Mouse (Mus musculus): ENCODE measurements at regions not wholly inside any gene's neighbourhood (a gene's known extent, or its start where the extent isn't known, plus 50 kb on each side); places are given as distances from the start of the nearest gene placed in this dataset.

- no peak for TF ChIP-seq POLR2A (IDR thresholded peaks at IDR 0.05; ENCODE audit: borderline replicate concordance, extremely low read depth, insufficient read depth, insufficient read length)
- Histone ChIP-seq H3K4me3 (replicated peaks; ENCODE audit: low read length) (no peak overlapping the region), H3K9ac (ENCODE audit: low read depth, low read length, severe bottlenecking) (no peak overlapping the region), H3K4me1 (ENCODE audit: control insufficient read depth, insufficient read depth, low read length) (no peaks in the 10 kb centered on the region), H3K4me2 (replicated peaks; ENCODE audit: low read depth, low read length, severe bottlenecking) (no peak overlapping the region), H3K27me3 (ENCODE audit: control insufficient read depth, insufficient read depth, low read length) (no peaks in the 10 kb centered on the region), H3K27ac (replicated peaks; ENCODE audit: low read depth, low read length) (no peak overlapping the region), H3K9me3 (ENCODE audit: control insufficient read depth, low read length) (no peaks in the 10 kb centered on the region), H3K36me3 (ENCODE audit: control insufficient read depth, insufficient read depth, low read length) (no peaks in the 10 kb centered on the region)
- 9% methylated on average over 5 of the region's 5 CpGs for WGBS
- ATAC-seq (ENCODE audit: low FRiP score, low read depth) (no peak), DNase-seq (ENCODE audit: low spot score) (no peak)
These were observed 164.4 kb upstream of the Rapgef5 start for GRCm38 (mm10) chr12:117351900-117352299.

GRCm38 (mm10) chr12:117352511-117352910, 163.8 kb upstream of the Rapgef5 start:
- DNase-seq (ENCODE audit: low spot score): no peak
- H3K9me3 ChIP-seq (ENCODE audit: control insufficient read depth, low read length): no peaks in the 10 kb centered on the region
- no peak for ATAC-seq (ENCODE audit: low FRiP score, low read depth)
- H3K27ac ChIP-seq (replicated peaks; ENCODE audit: low read depth, low read length): no peak overlapping the region
- H3K4me1 ChIP-seq (ENCODE audit: control insufficient read depth, insufficient read depth, low read length): no peaks in the 10 kb centered on the region
- no peak overlapping the region for H3K4me2 ChIP-seq (replicated peaks; ENCODE audit: low read depth, low read length, severe bottlenecking)
- TF ChIP-seq POLR2A (IDR thresholded peaks at IDR 0.05; ENCODE audit: borderline replicate concordance, extremely low read depth, insufficient read depth, insufficient read length): no peak
- no peak overlapping the region for H3K9ac ChIP-seq (ENCODE audit: low read depth, low read length, severe bottlenecking)
- H3K27me3 ChIP-seq (ENCODE audit: control insufficient read depth, insufficient read depth, low read length): no peaks in the 10 kb centered on the region
- WGBS: 50% methylated on average over 3 of the region's 3 CpGs
- no peak overlapping the region for H3K4me3 ChIP-seq (replicated peaks; ENCODE audit: low read length)
- no peaks in the 10 kb centered on the region for H3K36me3 ChIP-seq (ENCODE audit: control insufficient read depth, insufficient read depth, low read length)

DNA sequence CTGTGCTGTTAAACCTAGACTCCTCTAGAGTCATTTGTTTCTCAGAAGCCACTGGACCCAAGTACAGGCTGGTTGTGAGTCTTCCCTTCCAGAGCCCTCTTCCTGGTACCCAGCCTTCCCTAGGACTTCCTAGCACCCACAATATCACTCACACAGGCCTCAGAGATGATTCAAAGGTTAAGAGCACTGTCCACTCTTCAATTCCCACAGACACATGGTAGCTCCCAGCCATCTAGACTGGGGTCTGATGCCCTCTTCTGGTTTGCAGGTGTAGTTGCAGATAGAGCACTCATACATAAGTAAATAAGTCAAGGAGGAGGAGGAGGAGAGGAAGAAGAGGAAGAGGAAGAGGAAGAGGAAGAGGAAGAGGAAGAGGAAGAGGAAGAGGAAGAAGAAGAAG, 163.3 kb upstream of the Rapgef5 start:
- H3K4me2 ChIP-seq (replicated peaks; ENCODE audit: low read depth, low read length, severe bottlenecking): no peak overlapping the region
- ATAC-seq (ENCODE audit: low FRiP score, low read depth) (no peak), DNase-seq (ENCODE audit: low spot score) (no peak)
- H3K36me3 ChIP-seq (ENCODE audit: control insufficient read depth, insufficient read depth, low read length): no peaks in the 10 kb centered on the region
- no peaks in the 10 kb centered on the region for H3K27me3 ChIP-seq (ENCODE audit: control insufficient read depth, insufficient read depth, low read length)
- no peak for TF ChIP-seq POLR2A (IDR thresholded peaks at IDR 0.05; ENCODE audit: borderline replicate concordance, extremely low read depth, insufficient read depth, insufficient read length)
- no peak overlapping the region for H3K9ac ChIP-seq (ENCODE audit: low read depth, low read length, severe bottlenecking)
- H3K4me3 ChIP-seq (replicated peaks; ENCODE audit: low read length): no peak overlapping the region
- H3K9me3 ChIP-seq (ENCODE audit: control insufficient read depth, low read length): no peaks in the 10 kb centered on the region
- no peaks in the 10 kb centered on the region for H3K4me1 ChIP-seq (ENCODE audit: control insufficient read depth, insufficient read depth, low read length)
- no peak overlapping the region for H3K27ac ChIP-seq (replicated peaks; ENCODE audit: low read depth, low read length)

GRCm38 (mm10) chr12:117357811-117358210, 158.5 kb upstream of the Rapgef5 start:
- Histone ChIP-seq H3K4me1 (ENCODE audit: control insufficient read depth, insufficient read depth, low read length) (no peaks in the 10 kb centered on the region), H3K9ac (ENCODE audit: low read depth, low read length, severe bottlenecking) (no peak overlapping the region), H3K4me2 (replicated peaks; ENCODE audit: low read depth, low read length, severe bottlenecking) (no peak overlapping the region), H3K27ac (replicated peaks; ENCODE audit: low read depth, low read length) (no peak overlapping the region), H3K36me3 (ENCODE audit: control insufficient read depth, insufficient read depth, low read length) (no peaks in the 10 kb centered on the region), H3K27me3 (ENCODE audit: control insufficient read depth, insufficient read depth, low read length) (no peaks in the 10 kb centered on the region), H3K4me3 (replicated peaks; ENCODE audit: low read length) (no peak overlapping the region), H3K9me3 (ENCODE audit: control insufficient read depth, low read length) (no peaks in the 10 kb centered on the region)
- DNase-seq (ENCODE audit: low spot score) (no peak), ATAC-seq (ENCODE audit: low FRiP score, low read depth) (no peak)
- 87% methylated on average over 2 of the region's 2 CpGs for WGBS
- no peak for TF ChIP-seq POLR2A (IDR thresholded peaks at IDR 0.05; ENCODE audit: borderline replicate concordance, extremely low read depth, insufficient read depth, insufficient read length)

DNA sequence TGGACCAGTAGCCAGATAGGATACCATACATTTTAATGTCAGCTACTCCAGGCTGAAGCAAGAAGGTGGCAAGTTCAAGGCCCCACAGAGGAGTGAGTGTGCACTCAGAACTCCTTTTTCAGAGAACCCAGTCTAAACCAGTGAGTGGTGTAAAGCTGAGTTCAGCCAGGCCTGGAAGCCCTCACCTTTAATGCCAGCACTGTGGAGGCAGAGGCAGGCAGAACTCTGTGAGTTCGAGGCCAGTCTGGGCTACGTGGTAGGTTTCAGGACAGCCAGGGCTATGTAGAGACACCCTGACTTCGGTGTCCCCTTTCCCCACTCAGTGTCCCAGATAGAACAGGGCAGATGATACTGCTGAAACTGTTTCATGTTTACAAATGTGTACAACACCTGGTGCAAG, 157.4 kb upstream of the Rapgef5 start:
- no peak for ATAC-seq (ENCODE audit: low FRiP score, low read depth)
- Histone ChIP-seq H3K4me1 (ENCODE audit: control insufficient read depth, insufficient read depth, low read length) (no peaks in the 10 kb centered on the region), H3K4me2 (replicated peaks; ENCODE audit: low read depth, low read length, severe bottlenecking) (no peak overlapping the region), H3K27ac (replicated peaks; ENCODE audit: low read depth, low read length) (no peak overlapping the region), H3K4me3 (replicated peaks; ENCODE audit: low read length) (no peak overlapping the region), H3K36me3 (ENCODE audit: control insufficient read depth, insufficient read depth, low read length) (no peaks in the 10 kb centered on the region), H3K27me3 (ENCODE audit: control insufficient read depth, insufficient read depth, low read length) (no peaks in the 10 kb centered on the region), H3K9ac (ENCODE audit: low read depth, low read length, severe bottlenecking) (no peak overlapping the region), H3K9me3 (ENCODE audit: control insufficient read depth, low read length) (no peaks in the 10 kb centered on the region)
- 100% methylated on average over 3 of the region's 3 CpGs for WGBS
- no peak for DNase-seq (ENCODE audit: low spot score)
- TF ChIP-seq POLR2A (IDR thresholded peaks at IDR 0.05; ENCODE audit: borderline replicate concordance, extremely low read depth, insufficient read depth, insufficient read length): no peak

DNA sequence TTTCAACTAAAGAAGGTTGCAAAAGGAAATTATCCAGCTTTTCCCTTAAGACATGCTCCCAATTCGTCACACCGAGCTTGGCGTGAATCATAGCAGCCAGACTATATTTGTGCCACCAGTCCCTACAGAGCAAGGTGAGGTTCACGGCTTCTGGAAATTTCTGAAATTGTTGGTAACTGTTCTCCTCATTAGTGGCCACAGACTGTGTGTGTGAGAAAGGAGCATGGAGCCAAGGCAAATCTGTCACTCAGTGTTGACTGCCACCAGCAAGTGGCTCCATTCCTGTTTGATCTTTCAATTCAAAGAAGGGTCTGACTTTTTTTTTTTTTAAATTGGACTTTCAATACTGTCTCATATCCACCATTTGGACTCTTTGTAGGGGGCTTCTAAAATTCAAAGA, 156.1 kb upstream of the Rapgef5 start:
- Histone ChIP-seq H3K4me2 (replicated peaks; ENCODE audit: low read depth, low read length, severe bottlenecking) (no peak overlapping the region), H3K36me3 (ENCODE audit: control insufficient read depth, insufficient read depth, low read length) (no peaks in the 10 kb centered on the region), H3K27ac (replicated peaks; ENCODE audit: low read depth, low read length) (no peak overlapping the region), H3K9ac (ENCODE audit: low read depth, low read length, severe bottlenecking) (no peak overlapping the region), H3K4me1 (ENCODE audit: control insufficient read depth, insufficient read depth, low read length) (no peaks in the 10 kb centered on the region), H3K9me3 (ENCODE audit: control insufficient read depth, low read length) (no peaks in the 10 kb centered on the region), H3K27me3 (ENCODE audit: control insufficient read depth, insufficient read depth, low read length) (no peaks in the 10 kb centered on the region), H3K4me3 (replicated peaks; ENCODE audit: low read length) (no peak overlapping the region)
- no peak for ATAC-seq (ENCODE audit: low FRiP score, low read depth)
- no peak for TF ChIP-seq POLR2A (IDR thresholded peaks at IDR 0.05; ENCODE audit: borderline replicate concordance, extremely low read depth, insufficient read depth, insufficient read length)
- WGBS: 58% methylated on average over 4 of the region's 4 CpGs
- DNase-seq (ENCODE audit: low spot score): no peak

Data from limb, embryonic 14.5 days (tissue).